Mouse (Mus musculus) left cerebral cortex, adult 18-20 months (tissue): ENCODE results near the gene Zfhx2. TPM values are rescaled to one million over a fixed set of nuclear protein-coding genes. Genes with fewer than 3 reads are reported as not detected.

Source experiments
- DNase-seq, 2 experiments: peaks; one replicate each; pipeline ENCODE4 v3.0.0; 2021 to 2022; ENCODE audit warnings: low spot score in 2 of 2, mixed read lengths in 1 of 2
- total RNA-seq, 2 experiments: library from RNA; stranded (reverse); gene quantifications; 2 replicates each; pipeline ENCODE4 v1.2.3; 2021

Zfhx2 gene
- total RNA-seq, 2 experiments from 2014 or later: 41.8 to 44.5 TPM

GRCm38 (mm10) chr14:55079214-55079970 lies 12.7 kb downstream of the Zfhx2 start:
- peak; percentile 69 to 82 for DNase-seq

GRCm38 (mm10) chr14:55078366-55078989 lies 13.6 kb downstream of the Zfhx2 start:
- DNase-seq: no peak

GRCm38 (mm10) chr14:55077481-55078365 lies 14.4 kb downstream of the Zfhx2 start:
- DNase-seq: no peak

GRCm38 (mm10) chr14:55076956-55077355 lies 15.2 kb downstream of the Zfhx2 start:
- DNase-seq: no peak

- DNase-seq: peak; percentile 80 to 87
These were observed 15.9 kb downstream of the Zfhx2 start for GRCm38 (mm10) chr14:55076224-55076623.

- DNase-seq: no peak
These were observed 17.7 kb downstream of the Zfhx2 start for GRCm38 (mm10) chr14:55074416-55074815.

- DNase-seq: peak in 1 of 2 experiments; percentile 62
These were observed 20.4 kb downstream of the Zfhx2 start for GRCm38 (mm10) chr14:55071756-55072155.

- no peak for DNase-seq
These were observed 26.1 kb downstream of the Zfhx2 start for GRCm38 (mm10) chr14:55066042-55066441.

- DNase-seq: no peak
These were observed 26.7 kb downstream of the Zfhx2 start for GRCm38 (mm10) chr14:55065391-55065790.

GRCm38 (mm10) chr14:55064481-55065370 lies 27.4 kb downstream of the Zfhx2 start:
- no peak for DNase-seq

- no peak for DNase-seq
These were observed 28.3 kb downstream of the Zfhx2 start for GRCm38 (mm10) chr14:55063581-55064381.

- no peak for DNase-seq
These were observed 29.0 kb downstream of the Zfhx2 start for GRCm38 (mm10) chr14:55063117-55063516.

GRCm38 (mm10) chr14:55062626-55063025 lies 29.5 kb downstream of the Zfhx2 start:
- peak; percentile 61 to 76 for DNase-seq

GRCm38 (mm10) chr14:55061845-55062244 lies 30.3 kb downstream of the Zfhx2 start:
- DNase-seq: no peak

- no peak for DNase-seq
These were observed 32.2 kb downstream of the Zfhx2 start for GRCm38 (mm10) chr14:55059931-55060330.

- no peak for DNase-seq
These were observed 33.1 kb downstream of the Zfhx2 start for GRCm38 (mm10) chr14:55059009-55059408.

- DNase-seq: peak; percentile 84 to 87
These were observed 36.8 kb downstream of the Zfhx2 start for GRCm38 (mm10) chr14:55055167-55055834.

GRCm38 (mm10) chr14:55054191-55054749 lies 37.9 kb downstream of the Zfhx2 start:
- peak in 1 of 2 experiments; percentile 45 for DNase-seq

GRCm38 (mm10) chr14:55053708-55054190 lies 38.4 kb downstream of the Zfhx2 start:
- DNase-seq: peak; percentile 75 to 87
